Mouse (Mus musculus) left cerebral cortex, adult 2 months (tissue): Measurements from ENCODE around the gene Med7. TPM values are rescaled to one million over a fixed set of nuclear protein-coding genes. Genes with fewer than 3 reads are reported as not detected.

Experiments
- DNase-seq, 2 experiments: peaks; one replicate each; pipeline ENCODE4 v3.0.0; 2021 to 2022; ENCODE audit warnings: low spot score in 2 of 2, mixed read lengths in 1 of 2; ENCODE audit errors: extremely low spot score in 1 of 2
- H3K27ac ChIP-seq: fragments of 200-600 bp; 2 replicates; pipeline ENCODE4 v1.8.1; 2022
- H3K4me3 ChIP-seq: fragments of 200-600 bp; 2 replicates; pipeline ENCODE4 v1.8.1; 2022
- CTCF ChIP-seq: fragments of 200-600 bp; IDR thresholded peaks from 2 replicates; pipeline ENCODE4 v1.8.1; 2022; ENCODE audit warnings: antibody characterized with exemption, mild to moderate bottlenecking, moderate library complexity
- intact Hi-C: fragments of 180-260 bp; cut with DNase I; formaldehyde crosslinking; loops from one replicate; pipeline ENCODE4 v1.15.1; 2025
- total RNA-seq, 2 experiments: library from RNA; stranded (reverse); gene quantifications; 2 replicates each; pipeline ENCODE4 v1.2.3; 2021

The Med7 gene
- total RNA-seq, 2 experiments from 2014 or later = 32.9 to 34.2 TPM

- Histone ChIP-seq H3K4me3 (no peak overlapping the region), H3K27ac (no peak overlapping the region)
- TF ChIP-seq CTCF = no peak
- intact Hi-C loops = no loop called here
- DNase-seq = no peak
These were observed 1.4 kb upstream of the Med7 start for GRCm38 (mm10) chr11:46435363-46435762.

GRCm38 (mm10) chr11:46437459-46438000 lies 805 bp downstream of the Med7 start:
- TF ChIP-seq CTCF = no peak
- H3K27ac ChIP-seq = peak overlapping the region; percentile 89; the same call in 1 of the 2 replicates
- peak in 1 of 2 experiments; percentile 12 for DNase-seq
- peak overlapping the region; percentile 99 for H3K4me3 ChIP-seq
- intact Hi-C loops = no loop called here

GRCm38 (mm10) chr11:46439005-46439543 lies 2.3 kb downstream of the Med7 start:
- no peak for DNase-seq
- Histone ChIP-seq H3K4me3 (no peak overlapping the region), H3K27ac (no peak overlapping the region)
- no peak for TF ChIP-seq CTCF
- intact Hi-C loops = no loop called here

GRCm38 (mm10) chr11:46441774-46442173 lies 5.0 kb downstream of the Med7 start:
- intact Hi-C loops = loop anchor here (5.0 kb wide), 1 partner anchor 226 kb away; no protein-coding TSS in a partner anchor
- no peak for TF ChIP-seq CTCF
- no peak overlapping the region for H3K27ac ChIP-seq
- no peak overlapping the region for H3K4me3 ChIP-seq
- DNase-seq = no peak

- intact Hi-C loops = loop anchor here (5.0 kb wide), 1 partner anchor 224 kb away; no protein-coding TSS in a partner anchor
- TF ChIP-seq CTCF = peak; percentile 38
- Histone ChIP-seq H3K4me3 (no peak overlapping the region), H3K27ac (no peak overlapping the region)
- DNase-seq = no peak
These were observed 6.4 kb downstream of the Med7 start for GRCm38 (mm10) chr11:46443152-46443551.

GRCm38 (mm10) chr11:46443979-46444378 lies 7.3 kb downstream of the Med7 start:
- Histone ChIP-seq H3K27ac (no peak overlapping the region), H3K4me3 (no peak overlapping the region)
- DNase-seq = no peak
- TF ChIP-seq CTCF = no peak
- intact Hi-C loops = loop anchor here (5.0 kb wide), 1 partner anchor 223 kb away; no protein-coding TSS in a partner anchor

GRCm38 (mm10) chr11:46446150-46446549 lies 9.4 kb downstream of the Med7 start:
- DNase-seq = no peak
- Histone ChIP-seq H3K4me3 (no peak overlapping the region), H3K27ac (no peak overlapping the region)
- no peak for TF ChIP-seq CTCF
- intact Hi-C loops = loop anchor here (2.0 kb wide), 1 partner anchor 185 kb away; no protein-coding TSS in a partner anchor

- intact Hi-C loops = loop anchor here (2.0 kb wide), 1 partner anchor 183 kb away; no protein-coding TSS in a partner anchor
- H3K27ac ChIP-seq = no peak overlapping the region
- no peak for DNase-seq
These were observed 11.1 kb downstream of the Med7 start for GRCm38 (mm10) chr11:46447644-46448484.

GRCm38 (mm10) chr11:46449461-46450080 lies 12.8 kb downstream of the Med7 start:
- no peak overlapping the region for H3K4me3 ChIP-seq
- H3K27ac ChIP-seq = no peak overlapping the region
- no peak for DNase-seq
- intact Hi-C loops = no loop called here
- no peak for TF ChIP-seq CTCF

More at GRCm38 (mm10) chr11:46447644-46448484, 11.1 kb downstream of the Med7 start:
- peak; percentile 2; the same call in 1 of the 2 replicates for TF ChIP-seq CTCF
- no peak overlapping the region for H3K4me3 ChIP-seq

GRCm38 (mm10) chr11:46454453-46455045 lies 17.8 kb downstream of the Med7 start, which contains the start of gene Havcr2:
Gene Havcr2 (plus strand): TSS chr11:46454935.
- intact Hi-C loops = no loop called here
- no peak for TF ChIP-seq CTCF
- H3K27ac ChIP-seq = no peak within 1 kb of the TSS
- H3K4me3 ChIP-seq = no peak within 1 kb of the TSS
- no peak for DNase-seq

GRCm38 (mm10) chr11:46459960-46460359 lies 23.2 kb downstream of the Med7 start:
- intact Hi-C loops = no loop called here
- no peak overlapping the region for H3K4me3 ChIP-seq
- no peak for TF ChIP-seq CTCF
- no peak for DNase-seq
- no peak overlapping the region for H3K27ac ChIP-seq
